Mouse (Mus musculus): ENCODE results near the gene Ankrd44.

Gene Ankrd44

DNA sequence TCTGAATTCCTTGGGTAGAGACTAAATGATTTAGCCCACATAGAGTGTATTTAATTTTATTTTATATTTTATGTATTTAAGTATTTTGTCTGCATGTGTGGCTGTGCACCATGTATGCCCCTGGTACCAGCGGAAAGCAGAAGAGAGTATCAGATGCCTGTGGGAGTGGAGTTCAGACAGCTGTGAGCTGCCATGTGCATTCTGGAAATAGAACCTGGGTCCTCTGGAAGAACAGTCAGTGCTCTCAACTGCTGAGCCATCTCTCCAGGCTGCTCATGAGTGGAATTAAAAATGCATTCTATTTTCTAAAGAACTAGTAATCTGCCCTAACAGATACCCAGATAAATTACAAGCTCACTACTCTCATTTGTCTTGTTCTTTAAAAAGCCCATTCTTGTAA, 104.4 kb downstream of the Ankrd44 start:
- no peak for DNase-seq (ENCODE audit: low read depth, low spot score)

DNA sequence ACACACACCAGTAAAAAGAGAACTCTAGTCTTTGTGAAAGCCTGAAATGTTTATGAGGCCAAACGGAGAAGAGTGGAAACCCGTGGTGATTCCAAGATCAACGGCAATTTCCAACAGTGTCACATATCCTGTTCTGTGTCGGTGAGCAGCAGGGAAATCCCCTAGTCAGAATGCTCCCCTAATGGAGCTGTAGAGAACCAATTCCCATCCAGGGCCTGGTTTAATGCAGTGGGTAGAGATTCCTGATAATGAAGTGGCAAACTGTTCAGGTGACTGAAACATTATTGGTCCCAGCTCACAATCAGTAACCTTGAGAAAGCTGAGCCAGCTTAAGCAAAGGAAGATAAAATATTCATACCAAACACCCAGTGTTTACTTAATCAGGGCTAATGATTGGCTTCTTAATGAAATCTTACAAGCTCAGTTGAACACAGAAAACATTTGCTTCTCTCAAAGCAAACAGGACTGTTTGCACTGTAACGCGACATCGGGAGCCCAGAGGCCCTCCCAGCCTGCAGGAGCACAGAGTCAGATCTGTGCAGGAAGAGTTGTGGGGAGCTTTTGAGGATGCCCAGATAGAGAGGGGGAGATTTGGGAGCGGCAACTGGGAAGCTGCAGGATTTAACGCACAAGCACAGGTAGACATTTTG, 110.9 kb downstream of the Ankrd44 start:
- no peak for DNase-seq (ENCODE audit: low read depth, low spot score)

DNA sequence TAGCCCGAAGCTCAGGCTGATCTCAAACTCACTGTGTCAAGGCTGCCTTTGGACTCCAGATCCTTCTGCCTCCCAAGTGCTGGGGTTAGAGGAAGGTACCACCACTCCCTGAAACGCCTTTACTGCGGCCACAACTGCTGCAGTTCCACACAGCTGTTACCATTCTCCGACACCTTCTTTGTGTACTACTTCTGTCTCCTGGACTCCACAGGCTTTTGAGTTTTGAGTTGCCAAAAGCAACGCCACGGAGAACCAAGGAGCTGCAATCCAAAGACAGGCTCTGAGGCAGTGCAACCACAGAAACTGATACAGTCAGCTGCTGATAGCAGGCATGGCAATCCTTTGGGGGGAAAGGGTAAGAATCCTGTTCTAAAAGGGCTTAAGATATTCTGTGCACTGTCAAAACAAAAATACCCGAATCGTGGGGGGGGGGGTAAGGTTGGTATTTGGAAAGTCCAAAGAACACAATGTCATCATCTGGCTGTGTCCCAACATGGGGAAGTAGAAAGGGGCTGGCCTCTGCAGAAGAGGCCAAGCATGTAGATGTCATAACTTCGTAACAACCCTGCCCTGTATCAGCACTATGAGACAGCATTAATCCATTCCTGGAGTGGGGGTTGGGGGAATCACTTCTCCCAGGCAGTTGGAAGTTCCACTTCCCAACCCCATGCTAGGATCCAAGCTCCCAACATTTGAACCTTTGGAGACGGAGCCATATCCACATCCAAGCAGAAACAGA, 116.2 kb downstream of the Ankrd44 start:
- DNase-seq (ENCODE audit: low read depth, low spot score), result no peak

DNA sequence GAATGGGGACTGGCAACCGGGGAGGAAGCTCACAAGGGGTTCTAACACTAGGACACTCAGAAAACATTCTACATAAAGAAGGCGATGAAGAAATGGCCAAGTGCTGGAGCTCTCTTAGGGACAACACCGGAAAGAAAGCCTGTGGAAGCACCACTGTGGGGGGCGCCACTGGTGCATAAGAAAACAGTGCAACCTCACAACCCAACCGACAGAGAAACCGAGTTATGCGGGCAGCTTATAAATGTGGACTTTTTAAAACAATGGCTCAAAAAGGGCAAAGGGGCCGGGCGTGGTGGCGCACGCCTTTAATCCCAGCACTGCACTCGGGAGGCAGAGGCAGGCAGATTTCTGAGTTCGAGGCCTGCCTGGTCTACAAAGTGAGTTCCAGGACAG, 117.1 kb downstream of the Ankrd44 start:
- DNase-seq (ENCODE audit: low read depth, low spot score), result no peak

DNA sequence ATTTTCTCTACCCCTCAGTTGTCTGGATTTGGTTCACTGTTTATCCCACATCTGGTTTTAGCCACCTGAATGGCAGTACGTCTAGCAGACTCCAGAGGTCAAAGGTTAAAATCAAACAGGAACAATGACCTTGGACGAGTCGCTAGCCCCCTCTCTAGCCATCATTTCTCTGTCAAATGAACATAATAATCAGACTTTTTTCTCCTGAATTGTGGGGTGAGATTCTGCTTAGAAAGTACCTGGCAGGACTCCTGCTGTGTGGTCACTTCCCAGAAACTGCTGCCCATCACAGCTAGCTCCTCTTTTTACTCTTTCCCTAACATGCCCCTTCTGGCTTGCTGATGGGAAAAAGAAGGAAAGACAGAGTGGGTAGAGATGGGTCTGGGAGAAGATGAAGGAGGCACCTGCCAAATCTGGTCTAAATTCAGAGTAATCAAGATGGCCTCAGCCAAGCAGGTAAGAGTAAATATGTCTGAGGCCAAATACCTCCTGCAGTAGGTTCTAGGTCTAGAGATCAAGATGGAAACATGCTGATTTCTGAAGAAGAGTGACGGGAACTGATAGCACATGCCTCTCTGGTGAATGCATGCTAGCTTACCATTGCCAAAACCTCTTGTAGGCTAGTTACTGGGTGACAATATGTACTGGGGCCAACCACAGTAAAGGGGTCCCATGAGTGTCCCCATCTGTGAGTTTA, 117.6 kb downstream of the Ankrd44 start:
- no peak for DNase-seq (ENCODE audit: low read depth, low spot score)

DNA sequence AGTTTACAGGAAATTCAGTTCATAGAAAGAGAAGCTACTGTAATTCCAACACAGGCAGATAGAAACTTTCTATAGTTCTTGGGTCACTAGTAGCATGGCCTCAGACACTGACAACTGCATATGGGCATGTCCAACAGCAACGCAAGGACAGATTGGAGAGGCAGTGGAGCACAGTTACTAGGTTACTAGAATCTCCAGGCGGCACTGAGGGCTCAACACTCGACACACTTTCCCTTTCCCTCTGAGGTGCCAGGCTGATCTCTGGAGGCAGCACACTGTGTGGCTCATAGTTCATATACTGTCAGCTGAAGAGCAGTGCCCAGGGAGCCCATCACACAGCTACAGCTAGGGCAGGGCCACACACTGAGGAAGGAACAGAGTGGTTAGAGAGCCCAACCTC, 118.4 kb downstream of the Ankrd44 start:
- no peak for DNase-seq (ENCODE audit: low read depth, low spot score)

DNA sequence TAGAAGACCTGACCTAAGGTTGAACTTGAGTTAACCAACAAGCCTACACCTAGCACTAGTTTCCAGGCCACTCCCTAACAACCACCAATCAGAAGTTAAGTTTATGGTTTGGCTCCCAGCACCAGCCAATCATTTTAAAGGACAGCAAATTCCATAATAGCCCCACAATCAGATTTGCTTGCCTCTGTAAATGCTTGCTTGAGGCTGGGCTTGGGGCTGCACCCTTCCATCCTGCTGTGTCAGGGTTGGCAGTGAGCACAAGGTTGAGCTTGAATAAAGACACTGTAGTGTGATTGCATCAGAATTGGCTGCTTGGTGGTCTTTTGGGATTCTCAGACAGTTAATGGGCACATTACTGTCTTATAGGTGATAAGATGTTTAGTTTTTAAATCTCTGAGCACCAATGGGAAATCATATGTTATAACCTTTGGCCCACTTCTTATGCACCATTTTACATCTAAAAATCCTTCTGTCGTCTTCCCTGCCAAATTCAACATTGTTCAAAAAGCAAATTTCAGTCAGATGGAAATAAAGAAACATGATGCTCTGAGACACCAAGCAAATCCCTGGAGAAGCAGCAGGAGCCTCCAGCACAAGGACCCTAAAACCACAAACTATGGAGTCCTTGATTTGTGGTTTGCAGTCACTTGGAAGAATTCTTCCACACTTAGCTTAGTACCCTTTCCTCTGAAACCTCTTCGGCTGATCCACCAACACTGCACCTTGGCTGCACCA, 119.9 kb downstream of the Ankrd44 start:
- no peak for DNase-seq (ENCODE audit: low read depth, low spot score)

DNA sequence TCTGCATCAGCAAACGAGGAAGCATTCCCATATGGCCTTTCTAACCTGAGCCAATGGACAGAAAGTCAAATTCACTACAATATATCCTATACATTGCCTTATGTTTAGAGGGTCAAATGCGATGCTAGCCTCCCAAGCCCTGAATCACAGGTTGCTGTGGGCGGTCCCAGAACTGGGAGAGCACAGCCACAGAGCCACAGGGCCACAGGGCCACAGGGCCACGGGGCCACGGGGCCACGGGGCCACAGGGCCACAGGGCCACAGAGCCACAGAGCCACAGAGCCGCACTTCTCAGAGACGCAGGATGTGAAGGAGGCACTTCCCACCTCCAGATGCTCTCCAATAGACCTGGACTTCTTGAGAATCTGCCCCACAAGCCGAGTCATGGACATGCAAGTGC, 121.8 kb downstream of the Ankrd44 start:
- DNase-seq (ENCODE audit: low read depth, low spot score), result no peak

DNA sequence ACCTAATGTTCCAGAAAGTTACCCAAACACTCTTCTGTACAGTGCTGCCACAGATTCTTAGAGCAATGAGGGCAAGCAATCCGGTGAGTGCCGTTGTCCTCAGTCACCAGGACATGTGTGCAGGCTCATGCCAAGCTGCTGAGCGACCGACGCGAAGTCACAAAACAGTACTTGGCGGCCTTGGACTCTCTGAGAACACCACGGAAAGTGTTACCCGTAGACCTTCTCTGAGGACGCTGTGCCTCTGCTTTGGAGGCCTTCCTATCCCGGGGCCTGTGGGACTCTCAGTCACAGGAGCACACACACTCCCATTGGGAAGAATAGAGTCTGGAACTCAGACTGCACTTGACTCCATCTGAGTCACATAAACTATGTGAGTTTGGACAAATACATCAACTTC, 123.5 kb downstream of the Ankrd44 start:
- no peak for DNase-seq (ENCODE audit: low read depth, low spot score)

DNA sequence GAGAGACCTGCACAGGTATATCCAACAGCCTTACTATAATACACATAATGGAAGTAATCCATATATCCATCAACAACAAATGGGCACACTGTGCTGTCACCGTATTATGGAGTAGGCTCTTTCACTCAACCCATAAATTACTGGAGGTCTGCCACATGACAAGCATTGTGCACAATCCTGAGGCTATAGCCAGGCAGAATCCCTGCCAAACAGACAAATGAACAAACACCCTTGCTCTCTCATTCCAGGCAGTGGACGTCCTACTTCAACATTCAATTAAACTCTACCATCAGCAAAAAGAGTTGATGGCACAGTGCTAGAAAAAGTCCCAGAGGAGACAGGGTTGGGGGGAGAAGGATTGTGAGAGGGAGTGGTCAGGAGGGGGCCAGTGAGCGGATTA, 124.9 kb downstream of the Ankrd44 start:
- no peak for DNase-seq (ENCODE audit: low read depth, low spot score)

DNA sequence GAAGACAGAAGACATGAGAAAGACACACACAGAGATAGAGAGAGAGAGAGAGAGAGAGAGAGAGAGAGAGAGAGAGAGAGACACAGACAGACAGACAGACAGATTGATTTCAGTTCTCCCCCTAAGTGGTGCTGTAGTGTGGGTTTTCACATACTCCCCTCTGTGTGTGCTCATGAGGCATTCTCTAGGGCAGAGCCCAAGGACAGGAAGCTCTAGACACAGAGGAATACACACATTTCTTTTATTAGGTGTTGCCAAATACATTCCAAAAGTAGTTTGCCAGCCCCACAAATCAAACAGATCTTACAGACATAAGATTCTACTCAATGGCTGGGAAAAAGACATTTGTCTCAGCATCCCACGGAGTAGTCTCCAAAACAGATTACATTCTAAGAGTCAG, 126.8 kb downstream of the Ankrd44 start:
- no peak for DNase-seq (ENCODE audit: low read depth, low spot score)

DNA sequence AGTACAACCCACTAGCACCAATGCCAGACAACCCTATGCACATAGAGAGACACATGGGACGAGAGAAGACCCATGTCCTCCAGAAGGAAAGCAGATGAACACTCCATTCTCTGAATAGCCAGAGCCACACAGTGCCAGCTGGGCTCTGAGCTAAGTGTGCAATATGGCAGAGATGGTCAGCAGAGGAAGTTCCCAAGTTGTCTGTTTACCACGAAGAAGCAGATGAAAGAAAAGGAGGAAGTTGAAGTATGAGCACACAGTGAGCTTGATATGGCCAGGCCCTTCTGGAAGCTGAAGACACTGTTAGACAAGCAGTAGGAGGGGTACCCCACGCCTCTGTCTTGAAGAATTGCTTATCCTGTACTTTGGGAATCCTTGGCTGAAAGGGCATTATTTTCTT, 127.8 kb downstream of the Ankrd44 start:
- DNase-seq (ENCODE audit: low read depth, low spot score), result no peak

DNA sequence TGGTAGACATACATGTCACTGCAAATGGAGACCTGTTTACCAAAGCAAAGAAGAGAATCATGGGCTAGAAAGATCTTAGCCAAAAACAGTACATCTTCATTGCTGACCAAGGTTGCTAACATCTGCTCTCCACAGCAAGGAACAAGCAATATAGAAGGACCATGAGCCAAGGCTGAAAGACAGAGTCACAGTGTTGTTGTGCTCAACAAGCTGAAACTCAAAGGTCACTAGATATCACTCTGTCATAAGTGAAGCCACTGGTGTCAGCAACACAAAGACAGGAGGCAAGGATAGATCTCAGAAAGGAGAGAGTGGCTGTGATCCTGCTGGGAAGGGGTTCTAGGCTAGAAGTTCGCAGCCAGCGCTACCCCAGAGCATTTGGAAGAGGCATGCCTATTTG, 131.5 kb downstream of the Ankrd44 start:
- DNase-seq (ENCODE audit: low read depth, low spot score), result no peak

DNA sequence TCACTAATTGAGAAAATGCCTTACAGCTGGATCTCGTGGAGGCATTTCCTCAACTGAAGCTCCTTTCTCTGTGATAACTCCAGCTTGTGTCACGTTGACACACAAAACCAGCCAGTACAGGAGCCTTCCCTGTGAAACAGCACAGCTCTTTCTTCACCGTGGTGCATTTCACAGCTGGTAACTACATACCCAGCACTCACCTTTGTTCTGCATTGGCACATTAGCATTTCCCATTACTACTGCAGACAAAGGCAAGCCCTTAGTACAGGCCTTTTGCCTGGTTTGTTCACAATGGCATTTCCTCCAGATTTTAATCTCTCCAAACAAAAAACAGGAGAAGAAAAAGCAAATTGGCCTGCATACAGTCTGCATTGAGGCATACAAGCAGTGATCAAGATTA, 134.8 kb downstream of the Ankrd44 start:
- DNase-seq (ENCODE audit: low read depth, low spot score), result no peak

DNA sequence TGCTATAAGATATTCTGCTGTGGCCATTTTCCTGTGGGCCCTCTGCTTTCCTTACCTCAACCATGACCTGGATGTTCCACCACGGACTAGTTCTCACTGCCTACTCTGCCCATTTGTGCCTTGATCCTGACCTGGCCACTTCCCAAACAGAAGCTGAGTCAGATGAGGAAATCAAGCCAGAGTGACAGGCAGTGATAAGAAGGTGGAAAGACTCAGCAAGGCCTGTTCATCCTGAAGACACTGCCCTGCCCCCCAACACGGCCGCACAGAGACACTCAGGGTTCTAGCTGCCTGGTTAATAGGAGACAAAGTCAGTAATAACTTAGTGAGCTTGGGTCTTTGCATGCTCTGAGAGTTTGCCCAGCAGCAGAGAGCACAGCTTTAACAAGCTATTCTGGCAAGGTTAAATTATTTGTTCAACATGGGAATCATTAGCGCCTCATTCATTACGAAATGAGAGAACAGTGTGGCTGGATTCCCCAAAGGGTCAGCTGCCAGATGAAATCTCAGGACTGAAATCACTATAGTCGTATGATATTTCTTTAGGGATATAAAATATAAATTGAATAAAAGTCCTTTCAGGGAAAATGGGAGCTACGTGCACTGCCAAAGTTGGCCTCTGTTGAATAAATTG, 136.7 kb downstream of the Ankrd44 start:
- no peak for DNase-seq (ENCODE audit: low read depth, low spot score)

DNA sequence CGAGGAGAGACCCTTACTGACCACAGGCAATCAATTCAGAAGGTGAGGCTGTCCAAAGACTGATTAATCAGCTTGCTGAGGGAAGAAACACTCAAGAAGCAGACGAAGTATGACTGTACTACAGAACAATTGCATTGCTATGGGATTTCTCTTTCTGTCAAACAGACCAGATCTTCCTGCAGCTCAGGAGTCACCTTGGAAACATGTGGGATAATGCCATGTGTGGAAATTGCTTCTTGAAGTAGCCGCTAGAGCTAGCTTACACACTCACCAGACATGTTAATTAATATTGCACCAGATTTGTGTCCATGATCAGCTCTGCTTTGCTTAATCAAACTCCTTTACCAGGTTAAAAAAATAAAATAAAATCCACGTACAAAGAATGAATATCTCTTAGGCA, 137.8 kb downstream of the Ankrd44 start:
- DNase-seq (ENCODE audit: low read depth, low spot score), result no peak

DNA sequence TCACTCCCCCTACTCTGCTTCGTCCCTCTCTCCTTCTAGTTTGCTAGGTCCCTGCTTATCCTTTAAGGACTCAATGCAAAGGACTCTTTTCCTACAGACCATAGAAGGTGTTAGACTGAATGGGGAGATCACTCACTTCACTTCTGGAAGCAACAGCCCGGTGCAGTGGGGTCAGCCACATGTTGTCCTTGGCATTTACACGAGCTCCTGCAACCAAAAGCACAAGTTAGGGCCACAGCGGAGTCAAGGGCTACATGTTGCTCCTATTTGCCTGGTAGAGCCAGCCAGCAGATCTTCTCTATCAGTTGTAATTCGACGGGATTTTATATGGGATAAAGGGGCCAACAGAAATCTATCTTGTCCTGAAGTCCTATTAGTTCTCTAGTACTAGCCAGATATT, 148.0 kb downstream of the Ankrd44 start:
- no peak for DNase-seq (ENCODE audit: low read depth, low spot score)

DNA sequence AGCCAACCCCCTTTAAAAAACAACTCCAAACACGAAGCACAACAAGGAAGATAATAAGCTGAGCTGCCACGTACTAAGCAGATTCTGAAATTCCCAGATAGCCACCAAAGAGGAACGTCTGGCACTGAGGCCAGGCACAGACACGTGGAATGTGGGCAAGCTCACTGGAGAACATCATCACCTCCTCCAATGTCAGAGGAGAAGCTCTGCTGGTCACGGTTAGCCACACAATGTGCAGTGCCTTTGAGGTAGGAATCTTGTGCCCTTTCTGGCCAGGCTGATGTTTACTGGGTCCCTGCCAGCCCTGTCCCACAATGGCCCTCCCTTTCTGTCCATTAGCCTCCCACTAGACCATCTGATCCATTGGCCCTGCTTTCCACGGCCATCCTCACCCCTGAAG, 149.1 kb downstream of the Ankrd44 start:
- DNase-seq (ENCODE audit: low read depth, low spot score), result no peak

DNA sequence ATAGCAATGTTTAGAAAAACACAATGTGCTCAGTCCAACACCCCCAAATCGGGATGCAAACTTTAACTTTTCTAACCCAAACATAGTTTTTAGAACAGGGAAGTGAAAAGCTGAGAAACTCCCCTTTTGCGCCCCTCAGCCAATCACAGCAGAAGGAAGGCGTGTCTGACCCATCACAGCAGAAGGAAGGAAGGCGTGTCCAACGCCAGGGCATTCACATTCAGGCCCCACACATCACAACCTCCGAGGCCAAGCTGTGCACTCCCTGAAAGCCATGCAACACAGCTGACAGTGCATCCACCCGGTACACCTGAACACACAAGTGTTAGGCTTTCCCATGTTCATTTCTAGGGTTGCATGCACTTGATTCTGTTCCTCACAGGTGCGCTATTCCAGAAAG, 150.1 kb downstream of the Ankrd44 start:
- no peak for DNase-seq (ENCODE audit: low read depth, low spot score)

DNA sequence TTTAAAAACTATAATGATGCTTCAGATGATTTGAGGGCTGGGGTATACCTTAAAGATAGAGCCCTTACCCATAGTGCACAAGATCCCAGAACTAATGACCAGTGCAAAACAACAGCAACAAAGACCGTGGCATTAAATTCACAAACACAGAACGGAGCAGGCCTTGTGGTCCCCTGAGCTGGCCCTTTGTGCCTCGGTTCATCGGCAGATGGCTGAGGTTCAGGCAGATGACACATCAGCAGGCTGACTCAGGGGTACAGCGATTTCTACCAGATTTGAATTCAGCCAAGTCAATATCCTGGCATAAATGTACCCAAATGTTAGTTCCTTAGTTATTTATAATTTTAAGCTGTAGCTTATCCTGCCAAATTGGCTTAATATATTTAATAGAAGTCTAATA, 153.3 kb downstream of the Ankrd44 start:
- no peak for DNase-seq (ENCODE audit: low read depth, low spot score)

DNA sequence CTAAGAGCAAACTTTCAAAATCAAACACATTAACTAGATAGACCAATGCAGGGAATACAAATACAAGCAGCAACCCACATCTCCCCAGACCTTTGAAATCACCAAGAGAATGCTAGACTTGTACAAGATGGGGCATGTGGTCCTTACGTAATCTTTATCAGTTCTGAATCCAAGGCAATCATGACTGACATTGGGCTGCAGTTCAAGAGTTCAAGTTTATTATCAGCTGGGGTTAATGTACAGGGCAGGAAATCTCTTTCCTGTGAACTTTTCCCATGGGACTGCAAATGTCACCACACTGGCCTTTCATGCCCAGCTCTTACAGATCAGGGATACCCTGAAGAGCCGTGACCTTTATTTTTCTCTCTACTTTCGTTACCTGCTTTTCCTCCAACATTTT, 154.7 kb downstream of the Ankrd44 start:
- no peak for DNase-seq (ENCODE audit: low read depth, low spot score)

DNA sequence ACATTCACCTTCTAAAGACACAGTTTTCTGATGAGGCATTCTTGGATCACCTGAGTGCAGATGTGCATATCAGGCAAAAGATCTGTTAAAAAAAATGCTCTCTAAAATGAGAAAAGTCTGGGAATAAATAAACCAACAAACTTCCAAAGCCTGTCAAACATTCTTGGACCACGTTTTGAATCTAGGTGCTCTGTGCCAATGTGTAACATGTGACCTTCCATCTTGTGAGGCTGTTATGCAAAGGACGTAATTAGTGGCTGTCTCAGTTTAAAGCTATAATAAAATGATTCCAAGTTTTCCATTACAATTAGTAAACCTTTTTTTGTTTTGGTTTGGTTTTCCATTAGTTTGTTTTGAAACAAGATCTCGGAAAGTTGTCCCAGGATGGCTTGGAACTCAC, 159.0 kb downstream of the Ankrd44 start:
- no peak for DNase-seq (ENCODE audit: low read depth, low spot score)
